27 mouse cellular contexts compared by ENCODE assay signal in genomic region chr13:33076247-33076646, GRCm38 (mm10). TPM values are rescaled to one million over a fixed set of nuclear protein-coding genes. Genes with fewer than 3 reads are reported as not detected.
"Had no signal": no experiment of that assay in that cellular context is flagged by ENCODE, and none has a peak within 500 bp of the region (broad histone marks: within the 10 kb centered on the region; RNA-seq: fewer than 3 reads in every experiment).

No protein-coding gene starts in this region.

- H3K9ac ChIP-seq: limb, embryonic 12.5 days; limb, embryonic 15.5 days; liver, embryonic 12.5 days; liver, embryonic 15.5 days; lung, embryonic 15.5 days; midbrain, embryonic 13.5 days; neural tube, embryonic 13.5 days had no signal

- H3K27me3 ChIP-seq: limb, embryonic 12.5 days; limb, embryonic 15.5 days; liver, embryonic 12.5 days; liver, embryonic 15.5 days; lung, embryonic 15.5 days; midbrain, embryonic 13.5 days; neural tube, embryonic 13.5 days had no signal

- DNase-seq: kidney, postnatal 25 days; left cerebral cortex, postnatal 4 days; lung, postnatal 10 days; retina, postnatal 1 day; right cerebral cortex, postnatal 25 days; thymus, adult 18-20 months; thymus, postnatal 36 days had no signal

- H3K9me3 ChIP-seq: limb, embryonic 12.5 days; limb, embryonic 15.5 days; liver, embryonic 12.5 days; liver, embryonic 15.5 days; lung, embryonic 15.5 days; midbrain, embryonic 10.5 days; midbrain, embryonic 13.5 days; neural tube, embryonic 13.5 days had no signal

- H3K4me1 ChIP-seq: limb, embryonic 12.5 days; limb, embryonic 15.5 days; liver, embryonic 12.5 days; liver, embryonic 15.5 days; neural tube, embryonic 13.5 days had no signal

- H3K36me3 ChIP-seq: limb, embryonic 12.5 days; limb, embryonic 15.5 days; liver, embryonic 12.5 days; liver, embryonic 15.5 days; lung, embryonic 15.5 days; midbrain, embryonic 10.5 days; midbrain, embryonic 13.5 days; neural tube, embryonic 13.5 days had no signal

- ATAC-seq: liver, embryonic 12.5 days; midbrain, embryonic 13.5 days; midbrain, embryonic 16.5 days had no signal

- H3K4me3 ChIP-seq: layer of hippocampus, adult 2 months; limb, embryonic 12.5 days; limb, embryonic 15.5 days; liver, embryonic 12.5 days; liver, embryonic 15.5 days; lung, embryonic 15.5 days; midbrain, embryonic 10.5 days; midbrain, embryonic 13.5 days; myocyte; neural tube, embryonic 13.5 days had no signal

- H3K27ac ChIP-seq: kidney, postnatal 0 days; layer of hippocampus, adult 2 months; limb, embryonic 12.5 days; limb, embryonic 15.5 days; liver, embryonic 12.5 days; liver, embryonic 15.5 days; lung, embryonic 15.5 days; midbrain, embryonic 10.5 days; midbrain, embryonic 13.5 days; neural tube, embryonic 13.5 days had no signal

RNA-seq across cellular contexts. Expression of gene Serpinb1b, which starts 2.1 kb away (rescaled TPM):
- total RNA-seq: neutrophil, adult 5-6 weeks had no signal
- polyA plus RNA-seq: kidney, adult 2 months; kidney, embryonic 14.5 days; kidney, postnatal 0 days; liver, embryonic 12.5 days; liver, embryonic 15.5 days; lung, embryonic 15.5 days; testis, adult 2 months had no signal

RNA-seq across cellular contexts. Expression of gene Serpinb9b, which starts 49.0 kb away (rescaled TPM):
- total RNA-seq: layer of hippocampus, adult 2 months; layer of hippocampus, postnatal 10 days; left cerebral cortex, adult 8-10 months; left cerebral cortex, postnatal 14 days had no signal
- polyA plus RNA-seq: kidney, embryonic 14.5 days; limb, embryonic 12.5 days; liver, embryonic 12.5 days; liver, embryonic 15.5 days; midbrain, embryonic 10.5 days; stomach, embryonic 16.5 days had no signal
